Mouse (Mus musculus): ENCODE measurements around the gene Uqcrc1. TPM values are rescaled to one million over a fixed set of nuclear protein-coding genes. Genes with fewer than 3 reads are reported as not detected.

Gene Uqcrc1
- polyA plus RNA-seq, 2 experiments, result 200 to 297 TPM

GRCm38 (mm10) chr9:108949231-108949966, 13.0 kb downstream of the Uqcrc1 start:
- TF ChIP-seq EP300 (IDR thresholded peaks at IDR 0.05; ENCODE audit: low read depth) (no peak), CTCF (IDR thresholded peaks at IDR 0.05; ENCODE audit: low read depth) (no peak)
- H3K4me1 ChIP-seq (replicated peaks; ENCODE audit: control insufficient read depth in 2 of 2, insufficient read depth in 2 of 2, low read length in 1 of 2), result no peaks in the 10 kb centered on the region
- no peak overlapping the region for H3K27ac ChIP-seq
- peaks cover 10% of the 10 kb centered on the region for H3K27me3 ChIP-seq (ENCODE audit: control insufficient read depth, insufficient read depth, low read length)
- 78% methylated on average over 13 of the region's 13 CpGs for WGBS (ENCODE audit: insufficient replicate concordance)
- DNase-seq (ENCODE audit: low read depth in 3 of 3, low spot score in 3 of 3), result no peak
- ATAC-seq (ENCODE audit: insufficient read depth), result no peak
- peaks cover 50% of the 10 kb centered on the region for H3K36me3 ChIP-seq (replicated peaks; ENCODE audit: control insufficient read depth, insufficient read depth, low read depth)
- no peaks in the 10 kb centered on the region for H3K9me3 ChIP-seq (ENCODE audit: control insufficient read depth, low read length)
- H3K4me2 ChIP-seq (ENCODE audit: low read depth), result no peak overlapping the region
- H3K4me3 ChIP-seq (ENCODE audit: insufficient read depth in 1 of 2, low read depth in 2 of 2, low read length in 2 of 2), result no peak overlapping the region
- H3K9ac ChIP-seq (replicated peaks), result no peak overlapping the region

GRCm38 (mm10) chr9:108949967-108950728, 13.7 kb downstream of the Uqcrc1 start:
- no peak for DNase-seq (ENCODE audit: low read depth in 3 of 3, low spot score in 3 of 3)
- Histone ChIP-seq H3K36me3 (replicated peaks; ENCODE audit: control insufficient read depth, insufficient read depth, low read depth) (peaks cover 42% of the 10 kb centered on the region), H3K27ac (no peak overlapping the region), H3K9ac (replicated peaks) (no peak overlapping the region), H3K4me1 (replicated peaks; ENCODE audit: control insufficient read depth in 2 of 2, insufficient read depth in 2 of 2, low read length in 1 of 2) (no peaks in the 10 kb centered on the region), H3K4me2 (ENCODE audit: low read depth) (no peak overlapping the region), H3K27me3 (ENCODE audit: control insufficient read depth, insufficient read depth, low read length) (peaks cover 10% of the 10 kb centered on the region), H3K9me3 (ENCODE audit: control insufficient read depth, low read length) (no peaks in the 10 kb centered on the region), H3K4me3 (ENCODE audit: insufficient read depth in 1 of 2, low read depth in 2 of 2, low read length in 2 of 2) (no peak overlapping the region)
- 76% methylated on average over 9 of the region's 9 CpGs for WGBS (ENCODE audit: insufficient replicate concordance)
- ATAC-seq (ENCODE audit: insufficient read depth), result no peak
- no peak for TF ChIP-seq EP300 (IDR thresholded peaks at IDR 0.05; ENCODE audit: low read depth)
- TF ChIP-seq CTCF (IDR thresholded peaks at IDR 0.05; ENCODE audit: low read depth), result no peak

DNA sequence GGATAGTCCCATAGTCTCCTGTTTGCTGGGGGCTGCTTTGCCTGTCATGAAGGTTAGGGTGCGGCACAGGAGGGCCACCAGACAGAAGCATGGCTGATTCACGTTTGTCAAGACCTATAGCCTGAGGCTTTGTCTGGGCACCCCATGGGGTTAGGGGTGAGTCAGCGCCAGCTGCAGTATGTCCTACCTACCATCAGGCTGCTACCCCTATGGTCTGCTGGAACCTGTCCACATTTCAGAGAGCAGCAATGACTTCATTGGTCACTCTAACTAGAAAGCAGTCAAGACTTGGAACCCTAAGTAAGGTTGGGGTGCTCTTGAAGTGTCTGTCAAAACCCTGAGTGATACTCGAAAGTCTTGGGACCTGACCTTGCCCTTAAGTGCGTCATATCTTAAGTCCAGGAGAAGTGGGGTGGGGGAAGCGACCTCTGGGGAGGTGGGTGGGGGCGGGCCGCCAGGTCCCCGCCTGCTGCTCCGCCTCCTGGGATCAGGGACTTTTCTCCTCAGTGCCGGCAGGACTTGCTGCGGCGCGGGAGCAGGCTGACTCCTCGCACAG, 16.7 kb downstream of the Uqcrc1 start, which contains the start of gene Col7a1:
Gene Col7a1 (plus strand): TSS at position 506 of the 556 bp plus-strand sequence.
- no peak for DNase-seq (ENCODE audit: low read depth in 3 of 3, low spot score in 3 of 3)
- WGBS (ENCODE audit: insufficient replicate concordance), result 17% methylated on average over 15 of the region's 15 CpGs
- Histone ChIP-seq H3K4me3 (ENCODE audit: insufficient read depth in 1 of 2, low read depth in 2 of 2, low read length in 2 of 2) (no peak within 1 kb of the TSS), H3K4me1 (replicated peaks; ENCODE audit: control insufficient read depth in 2 of 2, insufficient read depth in 2 of 2, low read length in 1 of 2) (no peaks in the 10 kb centered on the region), H3K36me3 (replicated peaks; ENCODE audit: control insufficient read depth, insufficient read depth, low read depth) (peaks cover 15% of the 10 kb centered on the region), H3K4me2 (ENCODE audit: low read depth) (no peak within 1 kb of the TSS), H3K27me3 (ENCODE audit: control insufficient read depth, insufficient read depth, low read length) (peaks cover 10% of the 10 kb centered on the region), H3K9me3 (ENCODE audit: control insufficient read depth, low read length) (no peaks in the 10 kb centered on the region), H3K9ac (replicated peaks) (no peak within 1 kb of the TSS), H3K27ac (no peak within 1 kb of the TSS)
- TF ChIP-seq EP300 (IDR thresholded peaks at IDR 0.05; ENCODE audit: low read depth) (no peak), CTCF (IDR thresholded peaks at IDR 0.05; ENCODE audit: low read depth) (no peak)
- ATAC-seq (ENCODE audit: insufficient read depth), result no peak

DNA sequence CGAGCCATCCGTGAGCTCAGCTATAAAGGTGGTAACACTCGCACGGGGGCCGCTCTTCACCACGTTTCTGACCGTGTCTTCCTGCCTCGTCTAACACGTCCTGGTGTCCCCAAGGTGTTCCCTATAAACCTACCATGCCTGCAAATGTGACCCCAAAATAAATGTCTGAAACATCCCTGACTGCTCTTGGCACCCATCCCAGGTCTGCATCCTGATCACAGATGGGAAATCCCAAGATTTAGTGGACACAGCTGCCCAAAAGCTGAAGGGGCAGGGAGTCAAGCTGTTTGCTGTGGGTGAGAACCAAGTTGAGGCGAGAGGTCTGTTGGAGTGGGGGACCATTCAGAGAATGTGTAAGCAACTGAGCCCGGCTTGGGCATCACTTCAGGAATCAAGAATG, 18.8 kb downstream of the Uqcrc1 start:
- H3K27ac ChIP-seq, result no peak overlapping the region
- 79% methylated on average over 11 of the region's 11 CpGs for WGBS (ENCODE audit: insufficient replicate concordance)
- H3K27me3 ChIP-seq (ENCODE audit: control insufficient read depth, insufficient read depth, low read length), result peaks cover 10% of the 10 kb centered on the region
- H3K4me2 ChIP-seq (ENCODE audit: low read depth), result no peak overlapping the region
- no peaks in the 10 kb centered on the region for H3K36me3 ChIP-seq (replicated peaks; ENCODE audit: control insufficient read depth, insufficient read depth, low read depth)
- DNase-seq (ENCODE audit: low read depth in 3 of 3, low spot score in 3 of 3) (no peak), ATAC-seq (ENCODE audit: insufficient read depth) (no peak)
- no peaks in the 10 kb centered on the region for H3K4me1 ChIP-seq (replicated peaks; ENCODE audit: control insufficient read depth in 2 of 2, insufficient read depth in 2 of 2, low read length in 1 of 2)
- H3K9ac ChIP-seq (replicated peaks), result no peak overlapping the region
- no peak for TF ChIP-seq CTCF (IDR thresholded peaks at IDR 0.05; ENCODE audit: low read depth)
- no peak for TF ChIP-seq EP300 (IDR thresholded peaks at IDR 0.05; ENCODE audit: low read depth)
- H3K4me3 ChIP-seq (ENCODE audit: insufficient read depth in 1 of 2, low read depth in 2 of 2, low read length in 2 of 2), result no peak overlapping the region
- H3K9me3 ChIP-seq (ENCODE audit: control insufficient read depth, low read length), result no peaks in the 10 kb centered on the region

- peaks cover 10% of the 10 kb centered on the region for H3K27me3 ChIP-seq (ENCODE audit: control insufficient read depth, insufficient read depth, low read length)
- ATAC-seq (ENCODE audit: insufficient read depth), result no peak
- TF ChIP-seq CTCF (IDR thresholded peaks at IDR 0.05; ENCODE audit: low read depth) (no peak), EP300 (IDR thresholded peaks at IDR 0.05; ENCODE audit: low read depth) (no peak)
These were observed 19.4 kb downstream of the Uqcrc1 start for GRCm38 (mm10) chr9:108955846-108956245.

More at GRCm38 (mm10) chr9:108955846-108956245, 19.4 kb downstream of the Uqcrc1 start:
- no peak for DNase-seq (ENCODE audit: low read depth in 3 of 3, low spot score in 3 of 3)
- no peak overlapping the region for H3K9ac ChIP-seq (replicated peaks)
- H3K4me2 ChIP-seq (ENCODE audit: low read depth), result no peak overlapping the region
- H3K27ac ChIP-seq, result no peak overlapping the region
- no peaks in the 10 kb centered on the region for H3K4me1 ChIP-seq (replicated peaks; ENCODE audit: control insufficient read depth in 2 of 2, insufficient read depth in 2 of 2, low read length in 1 of 2)
- no peaks in the 10 kb centered on the region for H3K36me3 ChIP-seq (replicated peaks; ENCODE audit: control insufficient read depth, insufficient read depth, low read depth)
- H3K9me3 ChIP-seq (ENCODE audit: control insufficient read depth, low read length), result no peaks in the 10 kb centered on the region
- 80% methylated on average over 11 of the region's 11 CpGs for WGBS (ENCODE audit: insufficient replicate concordance)
- H3K4me3 ChIP-seq (ENCODE audit: insufficient read depth in 1 of 2, low read depth in 2 of 2, low read length in 2 of 2), result no peak overlapping the region

Data from liver, embryonic 14.5 days (tissue).